Mouse (Mus musculus): Measurements from ENCODE around the gene Shank2.

The Shank2 gene

GRCm38 (mm10) chr7:144106352-144107011 is 104.8 kb downstream of the Shank2 start:
- no peak for DNase-seq (ENCODE audit: low spot score)

GRCm38 (mm10) chr7:144108141-144108540 is 106.4 kb downstream of the Shank2 start:
- DNase-seq (ENCODE audit: low spot score) = no peak

- no peak for DNase-seq (ENCODE audit: low spot score)
Observed at GRCm38 (mm10) chr7:144111026-144111604, 109.4 kb downstream of the Shank2 start.

GRCm38 (mm10) chr7:144111981-144112380 is 110.3 kb downstream of the Shank2 start:
- no peak for DNase-seq (ENCODE audit: low spot score)

- no peak for DNase-seq (ENCODE audit: low spot score)
Observed at GRCm38 (mm10) chr7:144114230-144114629, 112.5 kb downstream of the Shank2 start.

- DNase-seq (ENCODE audit: low spot score) = no peak
Observed at GRCm38 (mm10) chr7:144119562-144119961, 117.8 kb downstream of the Shank2 start.

- DNase-seq (ENCODE audit: low spot score) = no peak
Observed at GRCm38 (mm10) chr7:144132699-144133387, 131.1 kb downstream of the Shank2 start.

- DNase-seq (ENCODE audit: low spot score) = no peak
Observed at GRCm38 (mm10) chr7:144133388-144133998, 131.8 kb downstream of the Shank2 start.

GRCm38 (mm10) chr7:144134699-144135098 is 133.0 kb downstream of the Shank2 start:
- no peak for DNase-seq (ENCODE audit: low spot score)

- DNase-seq (ENCODE audit: low spot score) = no peak
Observed at GRCm38 (mm10) chr7:144137827-144138226, 136.1 kb downstream of the Shank2 start.

GRCm38 (mm10) chr7:144138476-144138875 is 136.7 kb downstream of the Shank2 start:
- DNase-seq (ENCODE audit: low spot score) = no peak

GRCm38 (mm10) chr7:144139691-144140090 is 138.0 kb downstream of the Shank2 start:
- DNase-seq (ENCODE audit: low spot score) = no peak

- no peak for DNase-seq (ENCODE audit: low spot score)
Observed at GRCm38 (mm10) chr7:144140470-144140869, 138.7 kb downstream of the Shank2 start.

GRCm38 (mm10) chr7:144142036-144142435 is 140.3 kb downstream of the Shank2 start:
- DNase-seq (ENCODE audit: low spot score) = no peak

GRCm38 (mm10) chr7:144143941-144144340 is 142.2 kb downstream of the Shank2 start:
- no peak for DNase-seq (ENCODE audit: low spot score)

GRCm38 (mm10) chr7:144148111-144148510 is 146.4 kb downstream of the Shank2 start:
- DNase-seq (ENCODE audit: low spot score) = no peak

- no peak for DNase-seq (ENCODE audit: low spot score)
Observed at GRCm38 (mm10) chr7:144153124-144153523, 151.4 kb downstream of the Shank2 start.

- DNase-seq (ENCODE audit: low spot score) = no peak
Observed at GRCm38 (mm10) chr7:144153682-144154081, 152.0 kb downstream of the Shank2 start.

GRCm38 (mm10) chr7:144157936-144158335 is 156.2 kb downstream of the Shank2 start:
- DNase-seq (ENCODE audit: low spot score) = no peak

GRCm38 (mm10) chr7:144159556-144159955 is 157.8 kb downstream of the Shank2 start:
- DNase-seq (ENCODE audit: low spot score) = no peak

- DNase-seq (ENCODE audit: low spot score) = no peak
Observed at GRCm38 (mm10) chr7:144160066-144160465, 158.3 kb downstream of the Shank2 start.

- DNase-seq (ENCODE audit: low spot score) = no peak
Observed at GRCm38 (mm10) chr7:144160646-144161249, 159.0 kb downstream of the Shank2 start.
